Mouse (Mus musculus): ENCODE results near the gene Olfr221.
"Not testable (repeated sequence)": the region's sequence is repeated elsewhere in the genome, so short reads cannot be mapped to it uniquely, and the experiment has no call there.

Olfr221 gene

GRCm38 (mm10) chr14:52042359-52042758, at the start of gene Olfr221:
Gene Olfr221 (minus strand): TSS chr14:52042459.
- not testable (repeated sequence) for DNase-seq (ENCODE audit: low spot score)

- DNase-seq (ENCODE audit: low spot score): no peak
Observed at GRCm38 (mm10) chr14:52083083-52083482, 40.8 kb upstream of the Olfr221 start.

GRCm38 (mm10) chr14:52071599-52072137, 29.4 kb upstream of the Olfr221 start:
- no peak for DNase-seq (ENCODE audit: low spot score)

- no peak for DNase-seq (ENCODE audit: low spot score)
Observed at GRCm38 (mm10) chr14:52066135-52066534, 23.9 kb upstream of the Olfr221 start.

- DNase-seq (ENCODE audit: low spot score): no peak
Observed at GRCm38 (mm10) chr14:52061798-52062197, 19.5 kb upstream of the Olfr221 start.

- DNase-seq (ENCODE audit: low spot score): no peak
Observed at GRCm38 (mm10) chr14:52060800-52061199, 18.5 kb upstream of the Olfr221 start.

- DNase-seq (ENCODE audit: low spot score): no peak
Observed at GRCm38 (mm10) chr14:52059982-52060381, 17.7 kb upstream of the Olfr221 start.

GRCm38 (mm10) chr14:52052720-52053119, 10.5 kb upstream of the Olfr221 start:
- DNase-seq (ENCODE audit: low spot score): not testable (repeated sequence)

GRCm38 (mm10) chr14:52045966-52046565, 3.8 kb upstream of the Olfr221 start:
- no peak for DNase-seq (ENCODE audit: low spot score)

GRCm38 (mm10) chr14:52044901-52045678, 2.8 kb upstream of the Olfr221 start:
- DNase-seq (ENCODE audit: low spot score): peak; percentile 74

GRCm38 (mm10) chr14:52043446-52043845, 1.2 kb upstream of the Olfr221 start:
- no peak for DNase-seq (ENCODE audit: low spot score)

- DNase-seq (ENCODE audit: low spot score): no peak
Observed at GRCm38 (mm10) chr14:52039332-52039731, 2.9 kb downstream of the Olfr221 start.

- no peak for DNase-seq (ENCODE audit: low spot score)
Observed at GRCm38 (mm10) chr14:52035926-52036325, 6.3 kb downstream of the Olfr221 start.

- no peak for DNase-seq (ENCODE audit: low spot score)
Observed at GRCm38 (mm10) chr14:52026342-52026741, 15.9 kb downstream of the Olfr221 start.

- DNase-seq (ENCODE audit: low spot score): no peak
Observed at GRCm38 (mm10) chr14:52024133-52024532, 18.1 kb downstream of the Olfr221 start.

- peak; percentile 91 for DNase-seq (ENCODE audit: low spot score)
Observed at GRCm38 (mm10) chr14:52022709-52023459, 19.4 kb downstream of the Olfr221 start.

GRCm38 (mm10) chr14:52022244-52022708, 20.0 kb downstream of the Olfr221 start:
- no peak for DNase-seq (ENCODE audit: low spot score)

GRCm38 (mm10) chr14:52021568-52022212, 20.6 kb downstream of the Olfr221 start:
- no peak for DNase-seq (ENCODE audit: low spot score)

- no peak for DNase-seq (ENCODE audit: low spot score)
Observed at GRCm38 (mm10) chr14:52021138-52021529, 21.1 kb downstream of the Olfr221 start.

- peak; percentile 79 for DNase-seq (ENCODE audit: low spot score)
Observed at GRCm38 (mm10) chr14:52020486-52021137, 21.6 kb downstream of the Olfr221 start, which contains the start of gene Zfp219. Gene Zfp219 (minus strand): TSS chr14:52020733.

All from retina, embryonic 14.5 days (tissue).